Mouse (Mus musculus) brain, adult 2 months (tissue): ENCODE measurements around the gene Magi2.
A peak's percentile ranks its signal among the peaks of the same experiment; 100 is the strongest.

Experiments
- DNase-seq: peaks from one replicate; pipeline ENCODE4 v3.0.0; 2011; ENCODE audit warnings: low read depth, low spot score

The Magi2 gene

DNA sequence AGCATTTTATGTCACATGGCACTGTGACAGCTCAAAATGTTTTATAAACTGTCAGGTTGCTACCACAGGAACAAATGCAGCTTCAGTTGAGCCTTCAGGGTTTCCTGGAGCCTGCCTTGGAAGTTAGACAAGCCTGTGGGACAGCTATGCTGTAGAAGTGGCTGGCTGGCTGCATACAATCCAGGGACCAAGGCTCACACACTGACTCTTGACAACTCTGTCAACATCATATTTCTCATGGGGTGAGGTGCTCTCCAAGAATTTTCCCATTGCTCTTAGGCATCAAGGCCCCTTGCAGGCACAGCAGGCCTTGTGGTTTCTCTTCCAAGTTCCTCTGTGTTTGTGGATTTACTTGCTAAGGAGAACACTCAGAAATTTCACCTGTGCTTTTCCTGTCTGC lies 1107.7 kb downstream of the Magi2 start:
- no peak for DNase-seq

DNA sequence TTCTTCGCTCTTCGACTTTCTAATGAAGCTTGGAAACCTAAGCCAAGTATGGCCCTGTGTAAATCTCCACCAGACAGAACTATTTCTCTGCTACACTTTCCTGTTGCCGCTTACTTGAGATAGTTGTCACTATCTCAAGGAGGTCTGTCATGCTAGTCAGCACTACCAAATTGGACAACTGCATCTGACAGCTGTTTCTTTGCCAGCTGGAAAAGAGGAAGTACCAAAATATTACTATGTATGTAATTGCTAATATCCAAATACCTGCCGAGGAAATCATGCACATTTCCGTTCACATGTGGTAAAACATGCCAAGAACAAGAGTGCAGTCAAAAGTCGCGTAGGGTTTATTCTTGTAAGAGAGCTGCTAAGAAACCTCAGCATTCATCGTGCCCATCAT lies 1126.1 kb downstream of the Magi2 start:
- DNase-seq = no peak

DNA sequence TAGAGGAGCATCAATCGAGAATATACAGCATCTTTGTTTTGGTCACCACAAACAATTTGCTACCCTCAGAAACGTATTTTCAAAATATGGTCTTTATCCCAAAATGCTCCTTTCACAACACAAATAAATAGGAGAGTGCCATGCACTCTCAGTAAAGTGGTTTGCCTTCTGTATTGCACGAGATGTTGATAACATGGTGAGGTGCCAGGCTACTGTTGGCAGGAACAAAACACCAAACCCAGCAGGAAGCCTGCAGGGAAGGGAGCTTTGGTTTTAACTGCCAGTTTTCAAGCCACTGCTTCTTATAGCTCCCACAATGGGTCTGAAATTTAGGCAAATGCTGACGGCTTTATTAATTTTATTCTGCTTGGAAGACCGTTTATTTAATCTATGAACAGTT lies 1131.6 kb downstream of the Magi2 start:
- DNase-seq = peak; percentile 94

DNA sequence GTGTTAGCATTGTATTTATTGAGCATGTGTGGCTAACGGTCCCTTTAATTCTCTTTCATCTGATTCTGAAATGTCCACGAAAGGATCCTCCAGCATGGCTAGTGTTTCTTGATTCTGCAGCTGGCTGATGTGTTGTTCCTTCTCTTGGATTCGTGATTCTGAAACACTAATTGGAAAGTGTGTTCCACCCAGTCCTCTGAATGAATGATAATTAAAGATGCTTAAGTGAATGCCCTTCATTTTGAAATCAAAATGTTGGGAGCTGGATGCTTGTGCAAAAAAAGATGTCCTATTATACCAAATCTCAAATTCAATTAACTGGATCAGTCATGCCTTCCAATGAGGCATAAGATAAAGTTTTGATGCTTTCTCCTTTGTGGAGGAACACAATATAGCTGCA lies 1132.2 kb downstream of the Magi2 start:
- peak; percentile 24 for DNase-seq

DNA sequence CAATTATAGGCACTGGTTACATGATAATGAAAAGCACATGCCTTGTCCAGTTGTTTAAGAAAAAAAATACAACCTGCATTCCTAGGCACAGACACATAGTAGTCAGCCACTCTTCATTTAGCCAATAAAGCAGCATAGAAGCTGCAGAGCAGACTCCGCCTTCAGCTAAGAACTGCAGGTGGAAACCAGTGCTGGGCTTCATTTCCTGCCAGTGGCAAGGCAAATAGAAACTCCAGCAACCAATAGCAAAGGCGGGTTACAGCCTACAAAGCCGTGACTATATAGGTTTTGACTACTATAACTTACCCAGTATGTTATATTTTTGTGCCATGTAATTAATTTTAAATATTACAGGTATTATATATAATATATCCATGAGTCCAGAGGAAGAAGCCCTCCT lies 1135.3 kb downstream of the Magi2 start:
- DNase-seq = no peak

DNA sequence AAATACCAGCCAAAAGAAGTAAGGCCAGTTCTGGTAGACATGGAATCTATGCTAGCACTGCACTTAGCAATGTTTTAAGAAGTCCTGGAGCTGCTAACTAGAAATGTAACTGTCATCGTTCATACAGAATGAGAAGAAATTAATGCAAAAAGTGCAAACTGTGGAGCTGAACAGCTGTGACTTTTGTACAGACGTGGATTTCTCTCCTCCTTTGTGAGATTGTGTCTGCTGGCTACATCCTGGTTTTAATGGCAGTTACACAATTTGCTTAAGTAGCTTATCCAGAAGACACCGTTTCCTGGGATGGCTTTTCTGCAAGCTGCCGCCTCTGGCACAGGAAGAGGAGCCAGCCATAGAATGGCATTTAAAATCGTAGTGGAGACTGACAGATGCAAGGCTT lies 1136.4 kb downstream of the Magi2 start:
- DNase-seq = peak; percentile 79

DNA sequence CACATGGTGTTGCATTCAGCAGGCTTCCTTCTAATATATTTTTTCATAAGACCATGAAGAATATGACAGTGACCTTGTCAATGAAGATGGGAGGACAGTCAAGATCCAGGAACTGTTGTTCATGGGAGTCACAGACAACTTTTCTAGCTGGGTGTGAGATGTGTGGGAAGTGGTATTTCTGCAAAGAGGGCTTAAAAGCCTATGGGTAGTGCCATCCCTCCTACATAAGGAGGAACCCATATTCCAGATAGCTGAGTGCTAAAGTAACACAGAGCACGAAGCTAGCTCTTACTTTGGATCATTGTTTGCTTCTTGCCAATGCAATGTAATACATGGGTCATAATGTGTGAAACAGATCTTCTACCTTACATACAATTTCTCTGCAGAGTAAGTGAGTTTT lies 1146.8 kb downstream of the Magi2 start:
- DNase-seq = peak; percentile 65

DNA sequence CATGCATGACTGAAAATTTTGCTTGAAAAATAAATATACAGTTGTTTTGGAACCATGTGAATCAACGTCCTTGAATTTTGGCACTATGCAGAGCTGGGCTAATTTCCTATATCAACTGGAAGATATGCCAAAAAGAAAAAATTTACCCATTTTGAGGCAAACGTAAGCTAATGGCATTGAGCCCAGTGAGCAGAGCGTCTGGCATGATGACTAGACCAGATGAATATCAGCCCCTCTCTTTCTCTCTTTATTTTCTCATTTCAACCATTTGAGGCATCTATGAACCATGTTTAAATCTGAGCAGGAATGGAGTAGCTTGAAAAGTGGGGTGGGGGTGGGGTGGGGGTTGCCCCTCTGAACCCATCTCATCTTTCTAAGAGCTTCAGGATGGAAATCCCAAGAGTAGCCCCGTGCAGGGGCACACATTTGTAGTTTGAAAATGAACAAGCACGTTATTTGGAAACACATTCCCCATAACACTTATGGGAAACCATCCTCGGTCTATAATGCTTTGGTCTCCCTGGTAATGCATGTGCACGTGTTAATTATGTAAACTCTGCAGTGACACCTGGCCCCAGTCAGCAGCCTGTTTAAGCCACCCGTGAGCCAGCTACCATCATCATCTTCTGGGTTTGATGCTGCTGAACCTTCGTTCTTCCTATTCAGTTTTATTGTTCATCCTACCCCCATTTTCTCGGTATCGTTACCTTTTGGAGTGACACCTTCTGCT lies 1151.4 kb downstream of the Magi2 start:
- peak; percentile 69 for DNase-seq

DNA sequence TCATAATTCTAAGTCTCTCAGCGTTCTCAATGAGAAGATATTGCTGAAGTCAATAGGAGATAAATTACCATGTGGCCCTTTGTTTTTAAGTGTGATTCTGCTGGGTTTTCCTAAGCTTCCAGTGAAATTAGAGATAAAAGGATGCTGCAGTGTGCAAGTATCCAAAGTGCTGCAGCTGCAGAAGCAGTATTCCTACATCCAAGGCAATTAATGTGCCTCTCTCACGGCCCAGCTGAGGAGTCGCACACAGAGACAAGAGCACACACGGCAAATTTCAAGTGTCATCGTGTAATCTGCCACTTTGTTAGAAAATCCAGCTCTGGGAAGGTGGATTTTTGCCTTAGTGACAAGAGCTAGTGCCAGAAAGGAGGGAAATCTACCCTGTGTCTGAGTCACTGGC lies 1177.7 kb downstream of the Magi2 start:
- DNase-seq = peak; percentile 28

DNA sequence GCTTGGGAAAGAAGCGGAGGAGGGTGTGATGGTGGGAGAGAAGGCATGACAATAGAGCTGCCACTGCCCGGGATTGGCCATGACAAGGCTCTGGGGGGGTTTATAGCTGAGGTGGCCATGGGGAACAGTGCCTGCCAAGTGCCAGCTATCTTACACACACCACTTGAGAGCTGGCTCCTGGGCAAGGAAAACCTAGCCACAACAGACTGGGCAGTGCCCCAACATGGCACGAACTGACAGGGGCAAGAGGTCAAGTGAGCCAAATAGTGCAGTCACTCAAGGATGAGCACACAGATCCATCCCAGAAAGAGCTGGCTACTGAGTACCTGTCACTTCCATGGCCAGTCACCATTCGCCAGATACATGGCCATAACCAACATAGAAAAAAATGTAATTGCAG lies 1179.8 kb downstream of the Magi2 start:
- DNase-seq = no peak

DNA sequence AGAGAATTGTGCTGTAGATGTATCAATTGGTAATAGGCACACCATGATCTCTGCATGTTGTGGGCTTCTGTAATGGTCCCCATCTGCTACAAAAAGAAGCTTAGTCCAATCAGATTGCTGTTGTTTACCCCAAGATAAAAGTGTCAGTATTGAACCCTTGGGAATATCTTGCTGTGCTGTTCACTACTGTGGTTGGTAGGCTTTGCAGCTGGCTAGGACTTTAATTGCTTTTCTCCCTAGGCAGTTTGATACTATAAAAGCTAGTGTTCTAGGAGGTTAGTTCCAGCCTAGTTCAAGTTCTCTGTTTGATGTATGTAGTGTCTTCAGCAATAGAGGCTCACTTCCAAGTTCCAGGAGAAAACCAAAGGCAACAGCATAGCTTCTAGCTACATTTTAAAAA lies 1188.5 kb downstream of the Magi2 start:
- DNase-seq = no peak

DNA sequence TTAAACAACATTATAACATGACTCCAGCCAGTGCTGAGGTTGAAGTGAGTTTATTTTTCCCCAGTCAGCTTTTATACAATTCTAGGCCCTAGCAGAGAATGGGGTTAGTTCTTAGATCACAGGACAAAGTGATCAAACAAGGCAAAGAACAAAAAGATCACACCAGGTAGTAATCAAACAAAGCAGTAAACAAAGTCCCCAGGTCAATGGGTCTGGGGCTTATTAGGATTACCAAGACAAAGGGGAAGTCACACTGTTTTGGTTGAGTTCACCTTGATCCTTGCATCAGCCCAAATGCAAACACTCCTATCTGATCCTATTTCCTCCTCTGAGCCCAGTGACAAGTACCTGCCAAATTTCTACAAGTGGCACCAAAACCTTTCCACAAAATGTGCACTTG lies 1190.5 kb downstream of the Magi2 start:
- no peak for DNase-seq

DNA sequence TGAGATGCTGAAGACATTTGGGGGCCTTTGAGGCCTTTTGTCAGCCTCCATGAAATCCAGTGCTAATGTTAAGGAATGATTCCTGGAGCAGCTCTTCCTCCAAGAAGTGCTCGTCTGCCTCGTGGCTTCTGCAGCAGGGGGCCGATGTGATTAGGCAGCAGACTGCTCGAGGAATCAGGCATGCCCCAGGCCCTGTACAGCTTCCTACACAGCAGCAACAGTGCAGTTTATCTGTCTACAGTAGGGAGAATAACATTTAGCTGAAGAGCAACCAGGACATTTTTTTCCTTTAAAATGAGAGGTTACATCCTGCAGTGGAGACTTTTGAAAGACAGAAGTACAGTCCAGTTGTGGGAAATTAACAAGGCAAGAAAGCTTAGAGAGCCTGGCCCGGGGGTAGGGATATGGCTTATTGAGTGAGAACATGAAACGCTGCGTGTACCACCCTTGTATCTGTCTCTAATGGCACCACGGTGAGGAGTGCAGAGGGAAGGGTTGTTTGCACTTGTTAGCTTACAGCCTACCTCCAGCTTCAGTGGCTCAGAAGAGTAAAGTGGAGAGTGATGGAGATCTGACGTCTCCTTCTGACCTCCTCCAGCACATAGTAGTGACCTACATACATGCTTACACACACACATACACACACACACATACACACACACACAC lies 1205.4 kb downstream of the Magi2 start:
- no peak for DNase-seq

DNA sequence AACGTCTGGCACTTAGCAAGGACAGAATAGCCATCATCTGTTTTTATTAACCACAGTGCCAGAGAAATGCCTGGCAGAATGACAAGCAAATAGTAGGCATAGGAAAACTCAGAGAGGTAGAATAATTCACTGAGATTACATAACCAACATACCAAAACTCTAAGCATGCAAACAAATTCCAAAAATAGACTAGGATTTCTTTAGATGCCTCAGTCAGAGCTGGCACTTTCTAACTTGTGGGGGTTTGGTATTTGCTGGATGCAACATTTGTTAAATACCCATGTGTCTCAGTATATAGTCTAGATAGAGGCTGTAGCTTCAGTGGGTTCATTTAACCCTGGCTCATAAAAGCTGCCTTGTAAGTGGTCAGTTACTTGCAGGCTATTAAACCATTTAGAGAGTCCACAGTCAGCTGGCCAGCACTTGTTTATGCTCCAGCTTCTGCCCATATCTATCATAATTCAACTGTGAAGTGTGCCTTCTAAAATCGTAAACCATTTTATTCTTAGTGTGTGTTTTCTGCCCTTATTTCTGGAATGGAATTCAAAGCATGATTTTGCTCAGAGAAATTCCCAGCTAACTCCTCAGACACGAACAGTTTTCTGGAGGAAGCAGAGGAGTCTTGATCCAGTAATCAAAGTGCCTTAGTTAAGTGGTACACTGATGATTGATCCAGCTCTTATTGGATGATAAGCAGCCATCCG lies 1219.8 kb downstream of the Magi2 start:
- peak; percentile 78 for DNase-seq

DNA sequence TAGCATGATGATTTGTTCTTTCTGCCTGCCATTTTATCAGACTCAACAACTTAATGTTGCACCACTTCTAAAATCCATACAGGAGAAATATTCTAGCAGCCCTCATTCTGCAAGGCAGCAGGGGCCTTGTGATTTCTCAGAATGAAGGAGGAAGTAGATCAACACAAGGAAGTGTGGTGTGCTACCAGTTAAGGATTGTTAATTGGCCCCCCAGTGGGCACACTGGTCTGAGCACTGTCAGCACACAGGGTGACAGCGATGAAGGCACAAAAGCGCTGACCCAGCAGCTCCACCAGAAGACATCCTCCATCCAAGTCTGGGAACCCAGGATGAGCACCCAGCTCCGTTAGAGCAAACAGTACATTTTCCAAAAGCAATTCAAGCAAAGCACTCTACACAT lies 1229.3 kb downstream of the Magi2 start:
- no peak for DNase-seq

DNA sequence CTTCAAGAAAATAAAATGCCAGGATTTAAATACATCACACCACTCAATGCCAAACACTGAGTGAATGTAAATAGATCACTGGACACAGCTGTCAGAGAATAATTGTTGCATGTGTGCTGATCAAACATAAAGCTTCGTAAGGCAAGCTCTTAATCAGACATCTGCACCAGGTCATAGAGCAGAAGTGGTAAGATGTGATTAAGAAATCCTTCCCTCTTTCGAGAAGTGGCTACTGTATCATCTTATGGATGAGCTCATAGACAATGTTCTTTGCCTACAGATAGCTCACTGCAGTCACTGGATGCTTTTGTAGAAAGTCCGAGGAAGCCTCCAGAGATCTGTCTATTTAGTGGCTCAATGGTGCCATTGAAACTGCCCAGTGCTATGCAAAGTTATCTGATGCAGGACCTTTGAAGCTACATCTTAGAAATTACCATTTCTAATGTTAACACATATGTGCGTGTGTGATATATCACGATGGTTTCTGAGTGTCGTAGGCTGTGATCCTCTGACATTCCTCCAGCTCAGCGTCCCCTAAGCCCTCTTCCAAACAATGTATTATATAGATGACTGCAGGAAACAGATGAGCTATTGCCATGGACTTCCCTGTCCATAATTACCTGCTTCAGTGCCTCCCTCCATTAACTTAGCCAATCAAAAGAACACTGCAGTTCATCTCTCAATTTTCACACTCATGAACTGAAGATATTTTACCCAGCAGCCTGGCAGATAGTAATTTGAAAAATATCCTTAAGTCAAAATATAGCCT lies 1231.1 kb downstream of the Magi2 start:
- no peak for DNase-seq

DNA sequence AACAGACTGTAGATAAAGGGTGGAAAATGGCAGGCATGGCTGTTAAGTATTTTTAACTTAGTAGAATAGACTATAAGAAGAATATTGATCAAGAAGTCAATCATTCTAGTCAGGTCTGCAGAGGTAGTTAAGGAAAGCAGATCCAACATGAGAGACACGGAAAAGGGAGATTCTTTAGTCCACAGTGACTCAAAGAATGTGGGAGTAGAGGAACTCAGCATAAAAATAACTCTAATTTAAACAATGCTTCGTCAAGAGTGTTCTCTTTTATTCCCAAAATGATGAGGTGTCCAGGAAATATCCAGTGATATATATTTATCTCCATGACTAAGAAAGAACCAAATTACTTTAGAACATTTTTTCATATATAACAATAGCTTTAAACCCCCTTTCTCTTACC lies 1234.9 kb downstream of the Magi2 start:
- DNase-seq = peak; percentile 61

DNA sequence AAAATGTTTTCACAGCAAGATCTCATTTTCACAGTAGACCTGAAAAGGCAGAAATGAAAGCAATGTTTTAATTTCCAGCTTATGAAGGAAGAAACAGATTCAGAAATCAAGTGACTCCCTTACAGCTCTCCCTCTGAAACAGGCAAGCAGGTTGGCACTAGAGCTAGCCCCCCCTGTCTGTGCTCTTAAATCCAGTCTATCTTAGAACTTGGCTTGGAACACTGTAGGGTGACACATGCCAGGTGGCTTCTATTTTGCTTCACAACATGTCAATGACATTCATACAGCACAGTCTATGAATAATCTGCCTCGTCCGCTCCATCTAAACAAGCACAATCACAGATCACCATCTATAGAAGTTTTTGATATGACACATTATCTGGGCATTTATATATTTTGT lies 1235.5 kb downstream of the Magi2 start:
- DNase-seq = peak; percentile 92

DNA sequence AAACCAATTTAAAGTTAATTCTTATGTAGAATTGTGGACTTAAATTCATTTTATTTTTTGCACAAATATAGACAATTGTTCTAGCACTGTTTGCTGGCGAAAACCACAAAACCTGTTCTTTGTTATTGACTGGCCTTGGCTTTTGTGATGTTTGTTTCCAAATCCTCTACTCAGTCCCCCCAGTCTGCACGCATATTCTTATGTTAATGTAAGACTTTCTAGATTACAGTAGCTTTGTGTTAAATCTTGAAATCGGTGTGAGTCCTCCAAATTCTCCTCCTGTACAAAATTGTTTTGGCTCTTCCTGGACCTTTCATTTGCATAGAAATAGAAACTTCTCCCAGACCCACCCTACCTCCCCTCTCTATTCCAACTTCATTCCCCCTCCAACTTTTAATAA lies 1242.9 kb downstream of the Magi2 start:
- DNase-seq = no peak

DNA sequence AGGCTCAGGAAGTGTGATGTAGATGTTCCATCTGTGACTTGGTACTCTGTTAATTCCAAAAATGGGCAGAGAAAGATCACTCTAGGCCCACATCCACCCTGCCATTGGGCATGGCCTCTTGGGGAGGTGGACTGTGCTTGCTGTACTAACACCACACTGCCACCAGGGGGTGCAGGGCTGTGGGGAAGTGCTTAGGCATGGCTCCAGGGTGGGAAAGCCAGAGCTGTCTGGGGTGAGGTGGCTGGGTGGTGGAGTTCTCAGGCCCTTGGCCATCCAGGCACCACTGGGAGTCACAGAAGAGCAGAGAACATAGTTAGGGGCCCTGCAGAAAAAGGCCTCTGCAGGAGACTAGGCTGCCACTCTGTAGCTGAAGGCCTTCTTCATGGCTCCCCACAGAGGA lies 1243.6 kb downstream of the Magi2 start:
- DNase-seq = no peak

DNA sequence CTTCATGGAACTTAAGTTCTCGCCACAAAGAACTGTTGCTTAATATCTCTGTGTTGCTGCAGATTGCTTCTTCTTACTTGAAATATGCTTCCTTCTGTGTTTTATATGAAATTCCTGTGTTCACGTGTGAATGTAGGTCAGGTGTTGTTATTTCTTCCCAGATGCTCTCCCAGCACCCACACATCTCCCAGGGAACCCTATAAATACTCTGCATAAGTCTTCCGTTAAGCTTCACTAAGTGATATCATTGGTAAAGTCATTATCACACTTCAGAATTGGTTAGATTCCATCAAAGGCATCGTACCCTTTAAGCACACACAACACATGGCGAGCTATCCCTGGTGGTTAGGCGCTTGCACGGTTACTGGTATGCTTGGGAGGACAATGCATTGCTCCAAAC lies 1257.7 kb downstream of the Magi2 start:
- peak; percentile 46 for DNase-seq

DNA sequence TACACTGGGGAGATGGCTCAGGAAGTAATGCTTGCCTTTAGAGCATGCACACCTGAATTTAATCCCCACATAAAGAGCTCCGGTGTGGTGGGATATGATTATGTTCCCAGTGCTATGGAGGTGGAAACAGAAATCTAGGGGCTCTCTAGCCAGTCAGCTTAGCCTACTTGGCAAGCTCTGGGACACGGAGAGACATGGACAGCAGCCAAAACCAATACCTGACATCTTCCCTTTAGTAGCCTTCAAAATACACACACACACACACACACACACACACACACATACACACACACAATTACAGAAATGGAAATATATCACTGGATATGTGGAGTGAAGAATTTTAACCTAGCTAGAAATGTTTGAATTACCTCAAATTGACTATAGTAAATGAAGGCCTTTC lies 1265.1 kb downstream of the Magi2 start:
- DNase-seq = no peak
